16 mouse cellular contexts compared by ENCODE assay signal in the genomic region with DNA sequence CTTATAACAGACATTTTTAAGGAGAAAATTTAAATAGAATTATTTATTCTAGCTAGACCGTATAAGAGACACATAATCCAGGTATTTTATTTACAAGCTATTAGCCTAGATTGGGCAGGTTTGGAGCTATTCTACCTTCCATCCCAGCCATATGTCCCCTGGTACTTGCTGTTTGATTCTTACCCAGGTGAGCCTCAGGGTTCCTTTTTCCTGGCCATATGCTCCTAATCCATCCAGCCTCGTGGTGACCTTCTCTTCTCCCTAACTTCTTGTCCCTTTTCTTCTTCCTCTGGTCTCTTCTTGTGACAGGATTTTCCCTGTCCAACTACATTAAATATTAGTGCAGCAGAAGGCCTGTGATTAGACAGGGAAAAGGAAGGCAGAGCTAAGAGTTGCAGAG.
"Had no signal": no experiment of that assay in that cellular context is flagged by ENCODE, and none has a peak within 500 bp of the region (broad histone marks: within the 10 kb centered on the region; RNA-seq: fewer than 3 reads in every experiment).

No protein-coding gene starts in this region.

- H3K4me1 ChIP-seq: midbrain, embryonic 12.5 days; neural tube, embryonic 13.5 days; neural tube, embryonic 15.5 days; stomach, embryonic 15.5 days had no signal

- H3K4me2 ChIP-seq: lung, embryonic 14.5 days; midbrain, embryonic 12.5 days; neural tube, embryonic 13.5 days; neural tube, embryonic 15.5 days; stomach, embryonic 15.5 days had no signal

- H3K36me3 ChIP-seq: midbrain, embryonic 10.5 days; midbrain, embryonic 12.5 days; neural tube, embryonic 13.5 days; neural tube, embryonic 15.5 days; stomach, embryonic 15.5 days had no signal

- H3K9me3 ChIP-seq: midbrain, embryonic 10.5 days; midbrain, embryonic 12.5 days; neural tube, embryonic 13.5 days; neural tube, embryonic 15.5 days; stomach, embryonic 15.5 days had no signal

- H3K4me3 ChIP-seq: midbrain, embryonic 10.5 days; midbrain, embryonic 12.5 days; myocyte; neural tube, embryonic 13.5 days; neural tube, embryonic 15.5 days; stomach, embryonic 15.5 days had no signal

- DNase-seq: lung, embryonic 14.5 days; lung, postnatal 10 days; lung, postnatal 4 days; midbrain, embryonic 14.5 days; right cerebral cortex, postnatal 14 days; thymus, adult 2 months; thymus, postnatal 25 days; thymus, postnatal 4 days had no signal

- H3K27ac ChIP-seq: midbrain, embryonic 10.5 days; midbrain, embryonic 12.5 days; neural tube, embryonic 13.5 days; neural tube, embryonic 15.5 days; stomach, embryonic 15.5 days; stomach, postnatal 0 days had no signal

- H3K9ac ChIP-seq: lung, embryonic 14.5 days; midbrain, embryonic 12.5 days; neural tube, embryonic 13.5 days; neural tube, embryonic 15.5 days; stomach, embryonic 15.5 days had no signal

- ATAC-seq: midbrain, embryonic 16.5 days had no signal

- H3K27me3 ChIP-seq: midbrain, embryonic 12.5 days; neural tube, embryonic 13.5 days; neural tube, embryonic 15.5 days; stomach, embryonic 15.5 days had no signal
